Mouse (Mus musculus): ENCODE measurements around the gene Dkc1.

Dkc1 gene

GRCm38 (mm10) chrX:75095369-75096162, at the start of gene Dkc1:
Gene Dkc1 (plus strand): TSS chrX:75095854.
- peak; percentile 84 to 89 for DNase-seq (ENCODE audit: low spot score in 2 of 2)

GRCm38 (mm10) chrX:75045931-75046330, 49.7 kb upstream of the Dkc1 start:
- no peak for DNase-seq (ENCODE audit: low spot score in 2 of 2)

- no peak for DNase-seq (ENCODE audit: low spot score in 2 of 2)
These were observed 48.6 kb upstream of the Dkc1 start for GRCm38 (mm10) chrX:75046921-75047635.

- no peak for DNase-seq (ENCODE audit: low spot score in 2 of 2)
These were observed 39.4 kb upstream of the Dkc1 start for GRCm38 (mm10) chrX:75056120-75056775.

- DNase-seq (ENCODE audit: low spot score in 2 of 2): no peak
These were observed 13.3 kb upstream of the Dkc1 start for GRCm38 (mm10) chrX:75082351-75082750.

GRCm38 (mm10) chrX:75083982-75084773, 11.5 kb upstream of the Dkc1 start:
- peak; percentile 3 to 7 for DNase-seq (ENCODE audit: low spot score in 2 of 2)

GRCm38 (mm10) chrX:75084774-75085508, 10.7 kb upstream of the Dkc1 start, which contains the start of gene Gab3:
Gene Gab3 (minus strand): TSS chrX:75085458.
- DNase-seq (ENCODE audit: low spot score in 2 of 2): peak; percentile 21

- no peak for DNase-seq (ENCODE audit: low spot score in 2 of 2)
These were observed 10.0 kb upstream of the Dkc1 start for GRCm38 (mm10) chrX:75085654-75086053.

GRCm38 (mm10) chrX:75096163-75096770, 613 bp downstream of the Dkc1 start:
- no peak for DNase-seq (ENCODE audit: low spot score in 2 of 2)

- DNase-seq (ENCODE audit: low spot score in 2 of 2): no peak
These were observed 3.1 kb downstream of the Dkc1 start for GRCm38 (mm10) chrX:75098799-75099198.

- no peak for DNase-seq (ENCODE audit: low spot score in 2 of 2)
These were observed 6.6 kb downstream of the Dkc1 start for GRCm38 (mm10) chrX:75102293-75102692.

GRCm38 (mm10) chrX:75115550-75115949, 19.9 kb downstream of the Dkc1 start:
- no peak for DNase-seq (ENCODE audit: low spot score in 2 of 2)

GRCm38 (mm10) chrX:75125606-75126005, 30.0 kb downstream of the Dkc1 start:
- DNase-seq (ENCODE audit: low spot score in 2 of 2): no peak

- no peak for DNase-seq (ENCODE audit: low spot score in 2 of 2)
These were observed 31.2 kb downstream of the Dkc1 start for GRCm38 (mm10) chrX:75126893-75127292.

- no peak for DNase-seq (ENCODE audit: low spot score in 2 of 2)
These were observed 32.8 kb downstream of the Dkc1 start for GRCm38 (mm10) chrX:75128333-75128980.

- no peak for DNase-seq (ENCODE audit: low spot score in 2 of 2)
These were observed 33.8 kb downstream of the Dkc1 start for GRCm38 (mm10) chrX:75129474-75129873.

- peak; percentile 46 to 67 for DNase-seq (ENCODE audit: low spot score in 2 of 2)
These were observed 35.0 kb downstream of the Dkc1 start, which contains the start of gene Mpp1 for GRCm38 (mm10) chrX:75130467-75131160. Gene Mpp1 (minus strand): TSS chrX:75131016.

- DNase-seq (ENCODE audit: low spot score in 2 of 2): no peak
These were observed 41.3 kb downstream of the Dkc1 start for GRCm38 (mm10) chrX:75136938-75137337.

- DNase-seq (ENCODE audit: low spot score in 2 of 2): no peak
These were observed 42.1 kb downstream of the Dkc1 start for GRCm38 (mm10) chrX:75137729-75138128.
